Mouse (Mus musculus) heart, adult 8-10 months (tissue): ENCODE data around the gene Cenpb. TPM values are rescaled to one million over a fixed set of nuclear protein-coding genes. Genes with fewer than 3 reads are reported as not detected.

Experiments
- DNase-seq: peaks from one replicate; pipeline ENCODE4 v3.0.0; 2022; ENCODE audit warnings: low spot score
- total RNA-seq, 4 experiments: library from RNA; stranded (reverse); gene quantifications; 2 replicates each; pipeline ENCODE4 v1.2.4; 2022

Cenpb gene
- total RNA-seq, 4 experiments from 2014 or later, result 89.5 to 93.4 (median 90.3) TPM

DNA sequence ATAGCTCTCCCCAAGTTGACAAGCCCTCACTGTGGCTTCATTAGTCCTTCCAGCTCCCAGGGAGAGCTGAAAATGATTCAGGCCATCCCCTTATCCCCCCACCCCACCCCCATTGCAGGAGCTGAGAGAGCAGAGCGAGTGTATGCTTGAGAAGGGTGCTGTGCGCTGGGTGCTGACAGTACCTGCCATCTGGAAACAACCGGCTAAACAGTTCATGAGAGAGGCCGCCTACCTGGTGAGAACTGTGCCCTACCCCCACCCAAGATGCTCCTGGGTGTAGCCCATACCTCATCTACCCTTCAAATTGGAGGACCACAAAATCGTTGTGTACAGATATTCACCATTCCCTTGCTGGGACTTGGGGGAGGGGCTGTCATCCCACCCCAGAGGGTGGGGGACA is 40.6 kb downstream of the Cenpb start:
- no peak for DNase-seq

DNA sequence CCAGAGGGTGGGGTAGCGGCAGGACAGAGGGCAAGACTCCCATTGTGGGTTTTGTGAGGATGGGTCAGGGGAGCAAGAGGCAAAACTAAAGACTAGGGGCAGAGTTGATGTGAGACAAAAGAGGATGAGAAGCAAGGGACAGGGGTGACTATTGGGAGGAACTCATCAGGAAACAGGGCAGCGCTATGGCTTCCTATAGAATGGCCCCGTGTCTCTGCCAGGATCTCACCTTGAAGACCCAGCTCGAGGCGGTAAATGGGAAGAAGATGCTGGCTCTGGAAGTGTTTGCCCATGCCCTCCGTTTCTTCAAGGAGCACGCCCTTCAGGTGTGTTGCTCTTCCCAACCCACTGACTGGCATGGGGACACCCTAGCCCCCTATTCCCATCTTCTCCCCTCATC is 41.1 kb downstream of the Cenpb start:
- no peak for DNase-seq

- DNase-seq, result no peak
Measured at GRCm38 (mm10) chr2:131138296-131138695, 41.6 kb downstream of the Cenpb start.

- peak; percentile 1 for DNase-seq
Measured at GRCm38 (mm10) chr2:131135521-131136139, 44.2 kb downstream of the Cenpb start.

GRCm38 (mm10) chr2:131134826-131135400 is 45.0 kb downstream of the Cenpb start:
- DNase-seq, result peak; percentile 9

GRCm38 (mm10) chr2:131134381-131134780 is 45.5 kb downstream of the Cenpb start:
- DNase-seq, result peak; percentile 84

DNA sequence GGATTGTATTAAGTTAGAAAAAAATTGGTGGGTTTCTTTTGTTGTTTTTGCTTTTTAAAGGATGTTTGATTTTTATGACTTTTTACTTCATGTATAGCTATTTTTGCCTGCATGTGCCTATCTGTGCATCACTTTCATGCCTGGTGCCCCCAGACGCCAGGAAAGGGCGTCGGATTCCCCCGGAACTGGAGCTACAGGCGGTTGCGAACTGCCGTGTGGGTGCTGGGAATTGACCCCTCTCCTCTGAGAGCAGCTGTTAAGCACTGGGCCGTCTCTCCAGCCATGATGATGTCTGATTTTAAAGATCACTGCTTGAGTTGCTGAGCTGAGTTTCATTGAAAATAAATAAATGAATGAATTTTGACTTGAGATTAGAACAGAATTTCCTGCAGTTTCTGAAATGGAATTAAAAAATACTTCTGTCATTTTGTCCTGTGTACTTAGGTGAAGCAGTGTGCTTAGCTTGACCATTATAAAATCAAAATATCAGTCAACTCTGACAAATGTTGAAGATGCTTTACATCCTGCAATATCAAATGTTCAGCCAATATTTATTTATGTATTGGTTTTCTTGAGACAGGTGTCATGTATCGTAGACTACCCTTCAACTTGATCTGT is 46.8 kb downstream of the Cenpb start, which contains the start of gene Gm11037:
Gene Gm11037, plus strand, starts transcription at position 568 of the 618 bp plus-strand sequence.
- DNase-seq, result no peak

DNA sequence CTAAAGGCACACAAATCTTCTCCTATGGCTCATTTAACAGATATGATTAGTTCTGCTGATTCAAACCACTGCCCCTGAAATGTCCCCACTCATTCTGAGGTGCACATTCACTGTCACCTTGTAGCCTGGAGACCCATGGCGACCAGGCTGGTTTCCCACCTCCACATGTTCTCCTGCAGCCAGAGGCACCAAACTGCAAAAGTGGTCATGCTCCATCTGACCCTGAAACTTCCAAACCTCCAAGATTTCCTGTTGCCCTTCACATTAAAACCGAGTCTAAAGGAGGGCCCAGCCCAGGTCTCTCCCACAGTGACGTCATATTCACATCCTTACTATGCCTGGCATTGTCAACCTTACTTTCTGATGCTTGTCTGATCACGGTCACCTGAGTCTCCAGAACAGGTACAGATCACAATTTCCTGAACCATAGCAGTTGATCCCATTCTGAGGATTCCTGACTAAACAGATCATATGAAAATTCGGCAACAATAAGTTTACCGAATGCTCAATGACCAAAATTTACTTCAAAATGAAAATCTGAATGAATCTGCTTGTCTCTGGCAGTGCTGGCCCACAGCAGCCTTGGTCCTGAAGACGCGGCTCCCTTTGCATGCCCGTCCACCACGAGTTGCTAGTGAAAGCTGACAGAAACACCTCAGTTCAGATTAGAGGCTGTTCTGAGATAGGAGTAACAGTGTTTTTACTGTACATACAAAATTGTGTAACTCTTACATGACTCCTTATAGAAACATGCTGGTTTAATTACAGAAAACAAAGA is 47.6 kb downstream of the Cenpb start:
- no peak for DNase-seq

- DNase-seq, result no peak
Measured at GRCm38 (mm10) chr2:131130849-131131248, 49.0 kb downstream of the Cenpb start.

- DNase-seq, result no peak
Measured at GRCm38 (mm10) chr2:131129836-131130235, 50.0 kb downstream of the Cenpb start.

DNA sequence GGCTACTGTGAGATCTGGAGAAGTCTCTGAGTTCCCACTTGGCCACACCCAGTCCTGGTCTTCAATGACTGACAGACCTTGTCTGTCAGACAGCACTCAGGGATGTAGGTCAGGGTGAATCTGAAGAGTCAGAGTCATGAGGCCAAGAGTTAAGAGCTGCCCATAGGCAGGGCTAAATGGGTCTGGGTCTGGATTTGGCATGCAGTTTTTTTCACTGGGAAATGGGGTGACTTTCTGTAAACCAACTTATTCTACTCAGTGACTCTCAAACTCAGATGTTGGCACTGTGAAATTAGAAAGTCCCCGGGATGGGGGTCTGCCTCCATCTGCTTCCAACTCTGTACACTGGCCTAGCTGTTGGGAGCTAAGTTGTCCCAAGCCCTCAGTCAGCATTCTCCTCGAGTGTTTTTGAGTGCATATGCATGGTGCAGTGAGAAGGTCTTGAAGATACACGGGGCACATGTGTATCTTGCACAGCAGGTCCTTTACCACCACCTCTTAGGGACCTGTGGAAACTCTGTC is 51.2 kb downstream of the Cenpb start:
- DNase-seq, result no peak

- DNase-seq, result no peak
Measured at GRCm38 (mm10) chr2:131128211-131128610, 51.7 kb downstream of the Cenpb start.

DNA sequence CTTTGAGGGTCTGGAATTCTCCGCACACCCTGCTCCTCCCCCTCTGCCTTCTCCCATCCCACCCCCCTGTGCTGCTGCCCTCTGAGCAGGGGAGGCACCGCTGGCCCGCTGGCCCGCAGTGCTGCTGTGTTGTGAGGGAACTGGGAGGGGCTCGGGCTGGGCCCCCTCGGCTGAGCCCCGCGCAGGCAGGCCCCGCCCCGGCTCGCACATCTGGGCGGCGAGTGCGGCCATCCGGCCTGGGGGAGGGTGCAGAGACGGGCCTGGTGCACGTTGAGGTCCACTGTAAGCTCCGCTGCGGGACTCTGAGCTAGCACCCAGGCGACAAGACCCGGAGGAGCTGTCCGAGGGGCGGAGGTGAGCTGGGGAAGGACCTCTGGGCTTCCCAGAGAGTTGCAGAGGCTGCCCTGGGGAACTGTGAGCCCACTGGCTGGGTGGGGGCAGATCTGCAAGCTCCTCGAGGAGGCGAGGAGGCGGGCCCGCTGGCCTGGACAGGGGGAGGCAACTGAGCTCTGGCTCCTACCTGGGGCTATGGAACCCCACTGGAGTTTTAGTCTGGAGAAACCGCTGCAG is 52.6 kb downstream of the Cenpb start, which contains the start of gene Hspa12b:
Gene Hspa12b, plus strand, starts transcription at position 120 of the 570 bp plus-strand sequence.
- DNase-seq, result peak; percentile 76

- no peak for DNase-seq
Measured at GRCm38 (mm10) chr2:131125964-131126815, 53.7 kb downstream of the Cenpb start.

Other genes starting within 250 kb of the Cenpb start
- 10 to 100 TPM in 1 of 4 experiments, 1 to 10 TPM in 3; 7.4 to 13.3 (median 9.0) TPM for gene Gfra4, start 137.0 kb downstream of the Cenpb start, total RNA-seq
- gene Adam33, start 116.3 kb downstream of the Cenpb start, total RNA-seq, result 1 to 10 TPM; 1.1 to 1.9 (median 1.7) TPM
- gene Siglec1, start 93.3 kb downstream of the Cenpb start, total RNA-seq, result 1 to 10 TPM in 3 of 4 experiments, under 1 TPM in 1; 0.98 to 2.4 (median 1.5) TPM
- 10 to 100 TPM; 21.5 to 33.7 (median 31.0) TPM for gene Hspa12b, start 52.8 kb downstream of the Cenpb start, total RNA-seq
- gene Gm11037, start 46.6 kb downstream of the Cenpb start, total RNA-seq, result not detected
- gene 1700037H04Rik, start 20.0 kb downstream of the Cenpb start, total RNA-seq, result 10 to 100 TPM in 3 of 4 experiments, 1 to 10 TPM in 1; 9.7 to 12.1 (median 10.5) TPM
- 1 to 10 TPM; 4.3 to 4.9 (median 4.5) TPM for gene Cdc25b, start 6.9 kb upstream of the Cenpb start, total RNA-seq
- 1 to 10 TPM; 4.4 to 6.2 (median 4.9) TPM for gene Spef1, start 7.2 kb upstream of the Cenpb start, total RNA-seq
- 10 to 100 TPM; 31.8 to 42.6 (median 37.9) TPM for gene Ap5s1, start 27.0 kb upstream of the Cenpb start, total RNA-seq
- 10 to 100 TPM; 65.6 to 80.8 (median 72.3) TPM for gene Mavs, start 54.0 kb upstream of the Cenpb start, total RNA-seq
- 10 to 100 TPM; 18.0 to 28.0 (median 23.2) TPM for gene Pank2, start 82.4 kb upstream of the Cenpb start, total RNA-seq
- gene Rnf24, start 172.8 kb upstream of the Cenpb start, total RNA-seq, result 1 to 10 TPM; 2.9 to 4.1 (median 3.3) TPM